Mouse (Mus musculus): Measurements from ENCODE around the gene Ppfibp2. TPM values are rescaled to one million over a fixed set of nuclear protein-coding genes. Genes with fewer than 3 reads are reported as not detected.

Ppfibp2 gene
- total RNA-seq, 2 experiments from 2014 or later = 6.9 TPM

DNA sequence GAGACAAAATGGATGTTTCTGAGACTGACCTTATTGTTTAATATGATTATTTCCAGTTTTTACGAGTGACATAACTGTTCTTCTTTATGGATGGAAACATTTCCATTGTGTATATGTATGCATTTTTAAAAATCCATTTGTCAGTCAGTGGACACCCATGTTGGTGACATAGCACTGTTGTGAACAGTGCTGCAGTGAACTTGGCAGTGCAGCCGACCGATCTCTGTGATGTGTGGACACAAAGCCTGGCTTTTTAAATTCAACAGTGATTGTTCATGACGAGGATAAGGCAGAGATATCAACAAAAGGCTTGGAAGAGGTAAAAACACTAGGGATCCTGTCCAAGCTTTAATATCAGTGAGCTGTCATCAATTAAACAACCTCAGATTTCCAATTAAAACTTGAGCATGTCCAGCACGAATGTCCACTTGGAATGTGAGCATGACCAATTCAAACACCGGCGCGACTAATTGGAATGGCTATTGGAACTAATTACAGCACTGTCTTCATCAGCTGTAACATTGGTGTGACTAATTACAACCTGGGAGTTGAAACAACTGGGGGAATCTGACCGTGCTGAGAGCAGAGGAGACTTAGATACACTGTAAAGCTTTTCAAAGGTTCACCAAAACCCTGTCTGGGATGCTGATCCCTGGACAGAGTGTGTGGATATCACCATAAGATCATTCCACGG is 99.4 kb downstream of the Ppfibp2 start:
- no peak for DNase-seq (ENCODE audit: extremely low spot score in 1 of 2, low spot score in 2 of 2)
- no peak overlapping the region for H3K27ac ChIP-seq
- intact Hi-C loops (cut with DNase I) = no loop called here
- no peak overlapping the region for H3K4me3 ChIP-seq
- no peak for TF ChIP-seq CTCF (IDR thresholded peaks at IDR 0.05)

DNA sequence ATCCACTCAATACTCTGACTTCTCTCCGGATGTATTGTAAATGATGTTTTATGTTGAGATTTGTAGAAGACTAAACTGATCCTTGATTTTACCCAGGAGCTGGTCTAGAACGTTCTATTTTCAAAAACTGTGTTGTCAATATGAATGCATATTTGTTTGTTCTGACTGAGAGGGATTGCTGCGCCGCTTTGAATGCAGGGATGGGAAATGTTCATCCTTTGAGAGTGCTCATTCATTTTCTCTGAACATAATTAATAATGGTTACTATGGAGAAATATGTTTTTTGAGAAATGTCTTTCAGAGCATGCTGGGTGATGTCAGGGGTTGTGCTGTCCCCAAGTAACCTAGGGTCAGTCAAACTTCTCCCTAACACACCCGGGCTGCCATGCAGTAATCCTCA is 102.1 kb downstream of the Ppfibp2 start:
- no peak overlapping the region for H3K4me3 ChIP-seq
- H3K27ac ChIP-seq = no peak overlapping the region
- DNase-seq (ENCODE audit: extremely low spot score in 1 of 2, low spot score in 2 of 2) = no peak
- intact Hi-C loops (cut with DNase I) = no loop called here
- TF ChIP-seq CTCF (IDR thresholded peaks at IDR 0.05) = no peak

DNA sequence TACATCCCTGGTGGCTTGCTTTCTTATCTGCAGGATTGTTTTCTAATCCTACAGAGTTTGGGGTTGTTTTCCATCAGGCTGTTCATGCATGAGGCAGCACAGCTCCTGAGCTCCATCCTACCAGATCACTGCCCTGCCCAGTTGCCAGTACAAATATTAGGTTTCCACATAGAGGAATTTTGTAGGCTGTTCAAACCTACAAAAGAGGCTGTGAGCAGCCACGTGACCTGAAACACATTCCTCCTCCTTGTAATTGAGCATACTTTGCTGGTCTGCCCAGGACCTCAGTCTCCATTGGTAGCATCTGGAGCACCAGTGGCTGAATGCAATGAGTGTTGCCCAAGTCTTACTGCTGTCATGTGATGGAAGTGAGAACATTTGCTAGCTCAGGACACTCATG is 104.9 kb downstream of the Ppfibp2 start:
- TF ChIP-seq CTCF (IDR thresholded peaks at IDR 0.05) = no peak
- H3K27ac ChIP-seq = no peak overlapping the region
- no peak overlapping the region for H3K4me3 ChIP-seq
- intact Hi-C loops (cut with DNase I) = no loop called here
- DNase-seq (ENCODE audit: extremely low spot score in 1 of 2, low spot score in 2 of 2) = no peak

DNA sequence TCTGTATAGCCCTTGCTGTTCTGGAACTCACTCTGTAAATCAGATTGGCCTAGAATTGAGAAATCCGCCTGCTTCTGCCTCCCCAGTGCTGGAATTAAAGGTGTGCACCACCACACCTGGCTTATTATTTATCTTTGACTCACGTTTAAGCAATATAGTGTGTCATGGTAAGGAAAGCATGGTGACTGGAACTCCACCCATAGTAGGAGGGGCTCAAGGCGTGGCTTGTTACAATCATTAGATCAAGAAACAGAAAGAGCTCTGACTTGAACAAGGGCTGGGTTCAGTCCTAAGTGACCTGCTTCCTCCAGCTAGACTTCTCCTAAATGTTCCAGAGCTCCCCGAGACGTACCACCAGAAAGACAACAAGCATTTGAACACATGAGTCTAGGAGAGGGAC is 105.6 kb downstream of the Ppfibp2 start:
- no peak for TF ChIP-seq CTCF (IDR thresholded peaks at IDR 0.05)
- intact Hi-C loops (cut with DNase I) = no loop called here
- H3K27ac ChIP-seq = no peak overlapping the region

DNA sequence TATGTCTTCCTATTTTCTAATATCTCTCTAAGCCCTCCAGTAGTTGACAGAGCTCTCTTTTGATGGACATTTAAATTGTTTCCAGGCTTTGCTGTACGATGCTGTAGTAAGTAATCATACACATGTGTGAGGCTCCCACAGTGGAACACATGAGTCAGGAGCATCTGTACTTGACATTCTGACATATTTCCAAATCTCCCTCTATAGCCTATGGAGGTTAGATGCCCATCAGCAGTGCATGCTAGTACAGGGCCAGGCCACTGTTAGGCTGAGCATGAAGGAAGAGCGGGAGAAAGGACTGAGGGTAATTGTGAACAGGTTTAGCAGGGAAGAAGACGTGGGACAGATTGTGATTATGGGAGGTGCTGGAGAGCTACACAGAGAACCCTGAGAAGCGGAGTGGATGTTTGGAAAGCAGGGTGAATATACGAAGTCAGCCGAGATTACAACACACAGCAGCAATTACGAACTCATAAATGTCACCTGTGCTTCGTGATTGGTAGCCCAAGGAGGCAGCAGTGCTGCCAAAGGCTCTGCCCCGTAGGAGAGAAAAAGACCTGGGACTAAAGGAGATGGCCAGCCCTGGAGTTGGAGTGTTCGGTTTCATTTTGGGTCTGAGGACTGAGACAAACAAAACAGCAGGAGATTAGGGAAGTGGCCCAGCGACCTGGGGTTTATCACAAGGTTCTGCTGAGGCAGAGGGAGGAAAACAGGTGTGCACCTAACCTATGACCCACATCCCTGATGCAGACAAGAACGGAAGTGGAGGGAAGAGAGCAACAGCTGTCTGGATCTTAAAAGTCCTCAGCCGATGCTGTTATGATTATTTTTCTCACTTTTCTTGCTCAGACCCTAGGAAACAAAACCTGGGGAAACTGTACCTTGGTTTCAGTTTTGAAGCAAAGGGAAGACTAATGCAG is 107.7 kb downstream of the Ppfibp2 start:
- TF ChIP-seq CTCF (IDR thresholded peaks at IDR 0.05) = no peak
- intact Hi-C loops (cut with DNase I) = no loop called here
- no peak for DNase-seq (ENCODE audit: extremely low spot score in 1 of 2, low spot score in 2 of 2)
- no peak overlapping the region for H3K27ac ChIP-seq
- no peak overlapping the region for H3K4me3 ChIP-seq

More for the DNA sequence above, 105.6 kb downstream of the Ppfibp2 start:
- H3K4me3 ChIP-seq = no peak overlapping the region
- no peak for DNase-seq (ENCODE audit: extremely low spot score in 1 of 2, low spot score in 2 of 2)

DNA sequence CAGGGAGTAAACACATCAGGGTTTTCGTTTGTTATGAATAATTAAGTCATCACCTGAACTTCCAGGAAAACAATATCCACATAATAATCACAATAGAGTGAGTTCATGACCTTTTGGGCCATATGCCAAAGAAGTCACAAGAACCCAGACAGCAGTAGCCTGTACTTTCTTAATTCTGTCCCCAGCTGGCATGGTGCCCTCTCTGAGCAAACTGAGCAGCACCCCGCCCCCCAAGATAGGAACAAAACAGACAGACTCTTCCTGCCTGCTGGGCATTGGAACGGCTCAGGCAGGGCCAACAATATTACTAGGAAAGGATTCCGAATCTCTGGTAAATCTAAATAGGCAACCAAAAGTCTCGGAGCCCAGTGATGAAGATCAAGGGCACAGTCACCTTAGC is 110.9 kb downstream of the Ppfibp2 start:
- no peak overlapping the region for H3K27ac ChIP-seq
- intact Hi-C loops (cut with DNase I) = no loop called here
- no peak for TF ChIP-seq CTCF (IDR thresholded peaks at IDR 0.05)
- no peak for DNase-seq (ENCODE audit: extremely low spot score in 1 of 2, low spot score in 2 of 2)
- no peak overlapping the region for H3K4me3 ChIP-seq

DNA sequence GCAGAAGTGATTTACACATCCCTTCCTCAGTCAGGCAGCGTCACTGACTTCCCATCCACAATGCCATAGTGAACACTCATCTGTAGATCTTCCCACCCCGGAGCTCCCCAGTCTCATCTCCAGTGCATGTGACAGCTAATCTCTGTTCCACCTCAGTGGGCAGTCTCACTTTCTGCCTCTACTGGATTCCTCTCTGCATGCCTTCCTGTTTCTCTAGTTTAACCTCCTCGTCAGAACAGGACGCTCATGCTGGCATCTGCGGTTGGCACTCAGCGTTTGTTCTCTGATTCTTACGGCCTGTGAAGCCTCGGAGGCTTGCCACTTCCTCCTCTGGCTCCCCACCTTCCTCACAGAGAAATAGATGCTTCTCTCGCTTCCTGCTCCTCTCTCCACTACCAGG is 112.6 kb downstream of the Ppfibp2 start:
- no peak overlapping the region for H3K4me3 ChIP-seq
- no peak for TF ChIP-seq CTCF (IDR thresholded peaks at IDR 0.05)
- no peak overlapping the region for H3K27ac ChIP-seq
- intact Hi-C loops (cut with DNase I) = loop anchor here (2.0 kb wide), 1 partner anchor 47 kb away; no protein-coding TSS in a partner anchor
- no peak for DNase-seq (ENCODE audit: extremely low spot score in 1 of 2, low spot score in 2 of 2)

DNA sequence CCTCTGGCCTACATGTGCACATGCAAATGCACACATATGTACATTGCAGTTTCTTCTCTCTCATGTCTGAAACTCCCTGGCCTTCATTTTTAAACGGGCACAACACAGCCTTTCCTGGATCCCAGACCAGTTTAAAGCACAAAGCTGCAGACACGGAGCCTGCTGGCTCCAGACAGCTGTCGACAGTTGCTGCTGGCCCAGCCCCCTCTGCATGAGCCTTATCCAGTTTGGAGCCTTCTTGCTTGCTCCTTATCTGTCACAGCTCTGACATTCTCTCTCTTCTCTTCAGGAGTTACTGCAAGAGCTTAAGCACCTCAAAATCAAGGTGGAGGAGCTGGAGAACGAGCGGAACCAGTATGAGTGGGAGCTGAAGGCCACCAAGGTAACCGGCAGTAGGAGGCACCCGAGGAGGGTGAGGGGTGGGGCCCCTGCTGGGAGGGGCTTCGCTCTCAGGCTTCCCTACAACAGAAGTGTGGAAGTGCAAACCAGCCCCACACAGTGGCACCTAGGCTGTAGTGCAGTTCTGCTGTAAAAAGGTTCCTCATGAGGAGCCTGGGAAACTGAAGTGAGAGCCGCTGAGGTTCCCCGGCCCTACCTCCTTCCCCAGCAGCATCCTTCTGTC is 113.6 kb downstream of the Ppfibp2 start:
- peak; percentile 60 to 78 for DNase-seq (ENCODE audit: extremely low spot score in 1 of 2, low spot score in 2 of 2)
- H3K4me3 ChIP-seq = peak overlapping the region; percentile 16
- intact Hi-C loops (cut with DNase I) = loop anchor here (2.0 kb wide), 1 partner anchor 48 kb away; no protein-coding TSS in a partner anchor
- H3K27ac ChIP-seq = peak overlapping the region; percentile 33
- peak; percentile 74 for TF ChIP-seq CTCF (IDR thresholded peaks at IDR 0.05)

DNA sequence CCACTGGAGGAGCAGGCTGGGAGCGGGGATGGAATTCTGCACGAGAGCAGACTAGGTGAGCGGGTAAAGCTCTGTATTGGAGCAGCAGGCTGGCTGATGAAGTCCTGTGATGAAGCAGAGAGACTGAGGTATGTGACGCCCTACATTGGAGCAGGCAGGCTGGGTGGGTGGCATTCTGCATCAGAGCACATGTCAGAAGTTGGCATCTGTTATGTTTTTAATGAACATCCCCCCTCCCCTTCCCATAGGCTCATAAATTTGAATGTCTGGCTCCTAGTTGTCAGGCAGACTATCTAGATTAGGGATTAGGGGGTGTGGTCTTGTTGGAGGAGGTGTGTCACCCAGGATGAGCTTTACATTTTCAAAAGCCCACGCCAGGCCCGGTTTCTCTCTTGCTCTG is 117.7 kb downstream of the Ppfibp2 start:
- no peak overlapping the region for H3K4me3 ChIP-seq
- no peak overlapping the region for H3K27ac ChIP-seq
- no peak for DNase-seq (ENCODE audit: extremely low spot score in 1 of 2, low spot score in 2 of 2)
- intact Hi-C loops (cut with DNase I) = no loop called here
- TF ChIP-seq CTCF (IDR thresholded peaks at IDR 0.05) = no peak

DNA sequence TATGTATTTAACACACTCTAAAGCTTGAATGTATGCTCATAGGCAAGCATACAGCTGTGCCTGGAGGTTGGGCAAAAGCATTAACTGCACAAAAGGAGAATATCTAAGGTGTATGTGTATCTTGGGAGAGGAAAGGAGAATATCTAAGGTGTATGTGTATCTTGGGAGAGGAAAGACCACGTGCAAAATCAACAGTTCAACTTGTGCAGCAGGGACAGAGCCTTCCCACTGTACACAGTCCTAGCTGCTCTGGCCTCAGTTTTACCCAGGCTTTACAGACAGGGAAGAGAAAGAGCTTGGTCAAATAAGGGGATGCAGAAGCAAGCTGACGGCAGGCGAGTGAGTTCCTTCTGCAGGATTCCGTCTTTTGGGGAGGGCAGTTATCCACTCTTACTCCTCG is 119.1 kb downstream of the Ppfibp2 start:
- Histone ChIP-seq H3K4me3 (no peak overlapping the region), H3K27ac (no peak overlapping the region)
- no peak for DNase-seq (ENCODE audit: extremely low spot score in 1 of 2, low spot score in 2 of 2)
- TF ChIP-seq CTCF (IDR thresholded peaks at IDR 0.05) = no peak
- intact Hi-C loops (cut with DNase I) = no loop called here

DNA sequence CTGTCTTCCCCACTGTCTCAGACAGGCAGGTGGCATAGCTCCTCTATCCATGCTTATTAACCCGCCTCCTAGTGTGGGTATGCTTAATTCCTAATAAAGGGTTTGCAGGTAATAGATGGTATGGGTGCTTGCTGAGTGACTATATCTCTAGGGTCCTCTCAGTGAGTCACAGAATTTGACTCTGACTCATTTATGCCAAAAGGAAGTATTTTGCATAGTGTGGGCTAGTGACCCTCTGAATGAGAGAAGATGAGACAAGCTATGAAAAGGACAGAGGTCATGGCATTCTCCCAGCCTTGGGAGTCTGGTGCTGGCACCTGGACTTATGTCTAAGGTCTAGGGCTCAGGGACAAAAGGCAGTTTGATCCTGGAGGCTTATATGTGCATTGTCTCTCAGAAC is 125.8 kb downstream of the Ppfibp2 start:
- DNase-seq (ENCODE audit: extremely low spot score in 1 of 2, low spot score in 2 of 2) = no peak
- Histone ChIP-seq H3K27ac (no peak overlapping the region), H3K4me3 (no peak overlapping the region)
- TF ChIP-seq CTCF (IDR thresholded peaks at IDR 0.05) = no peak
- intact Hi-C loops (cut with DNase I) = no loop called here

DNA sequence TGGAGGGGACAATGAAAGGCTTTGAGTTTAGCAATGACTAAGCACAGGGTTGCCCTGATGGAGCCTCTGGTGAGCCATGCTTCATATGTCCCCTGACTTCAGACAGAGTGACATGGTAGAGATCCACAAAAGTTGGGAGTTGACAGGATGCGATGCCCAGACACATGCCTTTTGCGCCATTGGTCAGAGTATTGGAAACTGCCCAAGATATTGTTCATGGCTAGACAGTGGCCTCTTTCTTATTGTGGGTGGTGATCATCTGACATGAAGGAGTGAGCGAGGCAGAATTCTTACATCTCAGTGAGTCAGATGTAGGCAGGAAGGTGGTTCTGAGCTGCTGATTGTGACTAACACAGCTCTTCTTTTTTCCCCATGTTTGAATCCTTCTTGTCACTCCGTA is 127.5 kb downstream of the Ppfibp2 start:
- no peak for TF ChIP-seq CTCF (IDR thresholded peaks at IDR 0.05)
- H3K4me3 ChIP-seq = no peak overlapping the region
- no peak for DNase-seq (ENCODE audit: extremely low spot score in 1 of 2, low spot score in 2 of 2)
- no peak overlapping the region for H3K27ac ChIP-seq
- intact Hi-C loops (cut with DNase I) = no loop called here

Measured in left cerebral cortex, adult 2 months (tissue).